In genomic region chr11:4865645-4866251, GRCm38 (mm10) we compare ENCODE assay signal across 9 mouse cellular contexts. TPM values are rescaled to one million over a fixed set of nuclear protein-coding genes. Genes with fewer than 3 reads are reported as not detected.
DNase-seq lines count a peak whose midpoint lies in the region; ATAC-seq lines count a peak whose summit lies in the region.
"Had no signal": no experiment of that assay in that cellular context is flagged by ENCODE, and none has a peak within 500 bp of the region (broad histone marks: within the 10 kb centered on the region; RNA-seq: fewer than 3 reads in every experiment).

No protein-coding gene starts in this region.

- peaks cover 10% of the 10 kb centered on the region for H3K4me1 ChIP-seq in kidney, embryonic 16.5 days (ENCODE audit: insufficient read depth, low read length)
- no peaks in the 10 kb centered on the region for H3K4me1 ChIP-seq in neural tube, embryonic 11.5 days (ENCODE audit: control insufficient read depth, insufficient read depth, low read length)

- no peaks in the 10 kb centered on the region for H3K9me3 ChIP-seq in kidney, embryonic 16.5 days (ENCODE audit: low read length)
- H3K9me3 ChIP-seq in neural tube, embryonic 11.5 days (ENCODE audit: control insufficient read depth, low read length): no peaks in the 10 kb centered on the region

- ATAC-seq in kidney, embryonic 16.5 days (ENCODE audit: low FRiP score, low TSS enrichment): no peak
- ATAC-seq in neural tube, embryonic 11.5 days (ENCODE audit: insufficient read depth, low FRiP score, low TSS enrichment): no peak

- no peak overlapping the region for H3K27ac ChIP-seq in kidney, embryonic 16.5 days (ENCODE audit: low read length)
- H3K27ac ChIP-seq in neural tube, embryonic 11.5 days (ENCODE audit: low read depth, low read length): no peak overlapping the region

- no peak overlapping the region for H3K4me3 ChIP-seq in kidney, embryonic 16.5 days (ENCODE audit: low read length)
- no peak overlapping the region for H3K4me3 ChIP-seq in neural tube, embryonic 11.5 days (ENCODE audit: low read depth, low read length)
- H3K4me3 ChIP-seq: myocyte had no signal

- WGBS in kidney, embryonic 16.5 days: 40% methylated on average over 10 of the region's 10 CpGs
- 33% methylated on average over 10 of the region's 10 CpGs for WGBS in neural tube, embryonic 11.5 days

- no peaks in the 10 kb centered on the region for H3K36me3 ChIP-seq in kidney, embryonic 16.5 days (ENCODE audit: insufficient read depth, low read length)
- H3K36me3 ChIP-seq in neural tube, embryonic 11.5 days (ENCODE audit: control insufficient read depth, insufficient read depth, low read length): no peaks in the 10 kb centered on the region

- no peak overlapping the region for H3K9ac ChIP-seq in kidney, embryonic 16.5 days (replicated peaks; ENCODE audit: low read length)
- H3K9ac ChIP-seq in neural tube, embryonic 11.5 days (ENCODE audit: low read length): no peak overlapping the region

- DNase-seq in kidney, adult 18-20 months: peak; percentile 65
- DNase-seq in ES-CJ7 (ENCODE audit: low read depth, low spot score): peak; percentile 91
- DNase-seq in brain, embryonic 18.5 days (ENCODE audit: low read depth, low spot score): peak; percentile 55
- peak; percentile 86 for DNase-seq in forelimb bud, embryonic 11.5 days (ENCODE audit: low read depth, low spot score)
- DNase-seq in layer of hippocampus, postnatal 25 days (ENCODE audit: extremely low spot score in 1 of 2, low spot score in 1 of 2): peak; percentile 23 to 73
- DNase-seq in neural tube, embryonic 11.5 days (ENCODE audit: low spot score): peak; percentile 62
- peak; percentile 48 to 57 for DNase-seq in thymus, postnatal 36 days

- no peaks in the 10 kb centered on the region for H3K27me3 ChIP-seq in kidney, embryonic 16.5 days (ENCODE audit: insufficient read depth, low read length)
- no peaks in the 10 kb centered on the region for H3K27me3 ChIP-seq in neural tube, embryonic 11.5 days (ENCODE audit: control insufficient read depth, insufficient read depth, low read length)

- no peak overlapping the region for H3K4me2 ChIP-seq in kidney, embryonic 16.5 days (replicated peaks; ENCODE audit: low read depth, low read length)
- H3K4me2 ChIP-seq in neural tube, embryonic 11.5 days (ENCODE audit: low read depth): no peak overlapping the region

RNA-seq across cellular contexts. Expression of gene Nipsnap1, which starts 8.0 kb away (rescaled TPM):
- polyA plus RNA-seq in kidney, embryonic 16.5 days (2015; fragmentation: Nextera tagmentation; extraction: Ambion mirVana): 92.2 and 92.6 TPM in 2 replicates
- total RNA-seq in layer of hippocampus, postnatal 25 days (2021): 10 to 100 TPM; 80.6 to 95.5 TPM
- 80.4 and 82.9 TPM in 2 replicates for polyA plus RNA-seq in neural tube, embryonic 11.5 days (2014; fragmentation: Nextera tagmentation; extraction: Ambion mirVana)

RNA-seq across cellular contexts. Expression of gene Nf2, which starts 16.4 kb away (rescaled TPM):
- 53.0 and 53.8 TPM in 2 replicates for polyA plus RNA-seq in kidney, embryonic 16.5 days (2015; fragmentation: Nextera tagmentation; extraction: Ambion mirVana)
- 100 to 1,000 TPM; 102 to 107 TPM for total RNA-seq in layer of hippocampus, postnatal 25 days (2021)
- polyA plus RNA-seq in neural tube, embryonic 11.5 days (2014; fragmentation: Nextera tagmentation; extraction: Ambion mirVana): 56.6 and 67.7 TPM in 2 replicates

RNA-seq across cellular contexts. Expression of gene Thoc5, which starts 29.4 kb away (rescaled TPM):
- polyA plus RNA-seq in kidney, embryonic 16.5 days (2015; fragmentation: Nextera tagmentation; extraction: Ambion mirVana): 39.0 and 39.5 TPM in 2 replicates
- 10 to 100 TPM; 36.2 to 38.9 TPM for total RNA-seq in layer of hippocampus, postnatal 25 days (2021)
- 56.5 and 61.1 TPM in 2 replicates for polyA plus RNA-seq in neural tube, embryonic 11.5 days (2014; fragmentation: Nextera tagmentation; extraction: Ambion mirVana)
